Mouse (Mus musculus) testis, adult 2 months (tissue): ENCODE measurements around the gene Dnah2. TPM values are rescaled to one million over a fixed set of nuclear protein-coding genes. Genes with fewer than 3 reads are reported as not detected.
A peak's percentile ranks its signal among the peaks of the same experiment; 100 is the strongest.

ENCODE experiments used
- H3K27ac ChIP-seq: fragments of 200-500 bp; 2 replicates; pipeline ENCODE4 v1.5.1; 2012; ENCODE audit warnings: low read depth, low read length; ENCODE audit not compliant: control insufficient read depth, insufficient read depth
- H3K27me3 ChIP-seq: fragments of 200-500 bp; 2 replicates; pipeline ENCODE4 v1.6.1; 2012; ENCODE audit warnings: mild to moderate bottlenecking, low read length, moderate library complexity; ENCODE audit not compliant: control insufficient read depth, insufficient read depth
- H3K36me3 ChIP-seq: fragments of 200-500 bp; 2 replicates; pipeline ENCODE4 v1.6.1; 2012; ENCODE audit warnings: mild to moderate bottlenecking, low read length; ENCODE audit not compliant: control insufficient read depth, insufficient read depth
- H3K4me1 ChIP-seq: fragments of 200-500 bp; 2 replicates; pipeline ENCODE4 v1.6.1; 2012; ENCODE audit warnings: low read length; ENCODE audit not compliant: control insufficient read depth, insufficient read depth
- H3K4me3 ChIP-seq: fragments of 200-500 bp; 2 replicates; pipeline ENCODE4 v1.5.1; 2012; ENCODE audit warnings: low read depth, mild to moderate bottlenecking, low read length, moderate library complexity, mixed read lengths; ENCODE audit not compliant: control insufficient read depth
- CTCF ChIP-seq: fragments of 200-500 bp; IDR thresholded peaks from 2 replicates; pipeline ENCODE4 v1.5.1; 2012; ENCODE audit warnings: low read depth, mild to moderate bottlenecking, inconsistent platforms, low read length, moderate library complexity; ENCODE audit not compliant: control insufficient read depth, insufficient read depth, insufficient replicate concordance
- POLR2A ChIP-seq: fragments of 200-500 bp; IDR thresholded peaks from 2 replicates; pipeline ENCODE4 v1.6.1; 2012; ENCODE audit warnings: low read depth, mild to moderate bottlenecking, inconsistent platforms, low read length, moderate library complexity; ENCODE audit not compliant: control insufficient read depth
- polyA plus RNA-seq: library from polyadenylated mRNA; depleted of rRNA; stranded (reverse); fragments of >200 nt; gene quantifications from 2 replicates; pipeline ENCODE4 v1.2.3, GENCODE M21; 2012

Dnah2 gene
- polyA plus RNA-seq, 1 experiment, result 39.3 TPM

- Histone ChIP-seq H3K4me1 (no peaks in the 10 kb centered on the region), H3K27me3 (no peaks in the 10 kb centered on the region), H3K36me3 (no peaks in the 10 kb centered on the region), H3K27ac (no peak overlapping the region), H3K4me3 (no peak overlapping the region)
- no peak for TF ChIP-seq CTCF
- TF ChIP-seq POLR2A, result no peak
Measured at GRCm38 (mm10) chr11:69469301-69469700, 79.6 kb downstream of the Dnah2 start.

GRCm38 (mm10) chr11:69463996-69464395, 84.9 kb downstream of the Dnah2 start:
- H3K27me3 ChIP-seq, result no peaks in the 10 kb centered on the region
- H3K36me3 ChIP-seq, result no peaks in the 10 kb centered on the region
- H3K27ac ChIP-seq, result no peak overlapping the region
- H3K4me1 ChIP-seq, result no peaks in the 10 kb centered on the region
- TF ChIP-seq POLR2A (no peak), CTCF (no peak)
- no peak overlapping the region for H3K4me3 ChIP-seq

GRCm38 (mm10) chr11:69461568-69461967, 87.3 kb downstream of the Dnah2 start:
- Histone ChIP-seq H3K4me1 (no peaks in the 10 kb centered on the region; the same call in 1 of the 2 replicates), H3K36me3 (no peaks in the 10 kb centered on the region), H3K27ac (no peak overlapping the region), H3K4me3 (no peak overlapping the region), H3K27me3 (no peaks in the 10 kb centered on the region)
- no peak for TF ChIP-seq CTCF
- TF ChIP-seq POLR2A, result no peak

GRCm38 (mm10) chr11:69459883-69460282, 89.0 kb downstream of the Dnah2 start:
- TF ChIP-seq POLR2A, result no peak
- TF ChIP-seq CTCF, result no peak
- no peak overlapping the region for H3K4me3 ChIP-seq
- no peak overlapping the region for H3K27ac ChIP-seq
- no peaks in the 10 kb centered on the region; the same call in 1 of the 2 replicates for H3K4me1 ChIP-seq
- no peaks in the 10 kb centered on the region for H3K36me3 ChIP-seq
- no peaks in the 10 kb centered on the region for H3K27me3 ChIP-seq

GRCm38 (mm10) chr11:69457006-69457579, 91.8 kb downstream of the Dnah2 start:
- H3K36me3 ChIP-seq, result no peaks in the 10 kb centered on the region
- H3K27me3 ChIP-seq, result no peaks in the 10 kb centered on the region
- no peak overlapping the region for H3K27ac ChIP-seq
- no peaks in the 10 kb centered on the region; the same call in 1 of the 2 replicates for H3K4me1 ChIP-seq
- H3K4me3 ChIP-seq, result no peak overlapping the region
- TF ChIP-seq CTCF (no peak), POLR2A (no peak)

- Histone ChIP-seq H3K27ac (peak overlapping the region; percentile 68), H3K27me3 (no peaks in the 10 kb centered on the region), H3K4me1 (no peaks in the 10 kb centered on the region; the same call in 1 of the 2 replicates), H3K4me3 (no peak overlapping the region; the same call in none of the 2 replicates), H3K36me3 (no peaks in the 10 kb centered on the region; the same call in 1 of the 2 replicates)
- TF ChIP-seq CTCF, result no peak
- TF ChIP-seq POLR2A, result no peak
Measured at GRCm38 (mm10) chr11:69452114-69452867, 96.6 kb downstream of the Dnah2 start.

GRCm38 (mm10) chr11:69447299-69447698, 101.6 kb downstream of the Dnah2 start:
- Histone ChIP-seq H3K27me3 (no peaks in the 10 kb centered on the region), H3K4me3 (no peak overlapping the region)

More at GRCm38 (mm10) chr11:69447299-69447698, 101.6 kb downstream of the Dnah2 start:
- TF ChIP-seq POLR2A (no peak), CTCF (no peak)
- H3K4me1 ChIP-seq, result no peaks in the 10 kb centered on the region
- H3K27ac ChIP-seq, result no peak overlapping the region
- no peaks in the 10 kb centered on the region; the same call in 1 of the 2 replicates for H3K36me3 ChIP-seq
